Mouse (Mus musculus): Measurements from ENCODE around the gene Wdfy2.

Wdfy2 gene

DNA sequence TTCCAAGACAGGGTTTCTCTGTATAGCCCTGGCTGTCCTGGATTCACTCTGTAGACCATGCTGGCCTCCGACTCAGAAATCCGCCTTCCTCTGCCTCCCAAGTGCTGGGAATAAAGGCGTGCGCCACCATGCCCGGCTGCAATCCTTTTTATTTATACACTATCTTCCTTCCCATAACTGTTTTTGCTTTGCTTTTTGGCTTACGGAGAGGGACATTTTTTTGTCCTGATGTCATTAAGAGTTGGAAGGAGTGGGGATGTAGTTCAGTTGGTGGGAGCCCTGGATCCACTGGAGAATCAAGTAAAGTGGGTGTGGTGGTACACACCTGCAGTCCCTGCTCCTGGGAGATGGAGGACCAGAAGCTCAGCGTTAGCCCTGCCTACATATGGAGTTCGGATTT is 6.7 kb downstream of the Wdfy2 start:
- no peak for DNase-seq (ENCODE audit: low read depth)

DNA sequence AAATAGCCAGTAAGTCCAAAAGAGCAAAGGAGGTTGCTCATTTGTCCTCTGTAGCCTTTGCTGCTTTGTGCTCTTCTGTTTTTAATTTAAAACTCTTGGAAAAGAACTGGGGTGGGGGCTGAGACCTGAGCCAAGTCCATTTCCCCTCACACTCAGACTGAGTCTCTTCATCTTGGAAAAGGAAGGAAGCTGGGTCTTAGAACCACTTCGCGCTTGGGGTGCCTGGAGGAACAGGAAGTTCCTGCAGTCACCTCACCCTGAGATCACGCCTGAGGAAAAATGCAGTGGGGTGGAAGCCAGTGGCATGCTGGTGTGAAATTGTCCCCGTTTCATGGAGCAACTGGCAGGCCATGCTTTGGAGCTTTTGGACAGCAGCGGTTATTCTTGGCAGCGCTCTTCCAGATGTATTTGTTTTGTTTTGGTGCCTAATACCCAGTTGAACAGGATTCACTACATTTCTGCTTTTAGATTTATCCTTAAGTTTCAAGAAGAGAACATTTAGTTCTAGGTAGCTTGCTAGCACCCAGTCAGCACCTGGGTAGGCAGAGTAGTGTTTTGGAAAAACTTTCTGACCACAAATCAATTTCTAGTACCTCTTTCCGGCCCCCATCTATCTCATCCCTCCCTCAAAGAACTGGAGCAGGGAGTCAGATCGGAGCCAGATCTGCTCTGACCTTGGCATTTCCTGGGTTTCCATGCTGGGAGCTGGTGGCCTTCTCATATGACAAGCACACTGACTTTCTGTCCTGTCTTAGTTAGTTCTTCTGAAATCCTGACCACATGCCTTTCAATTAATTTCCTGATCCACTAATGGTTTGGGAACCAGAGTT is 7.7 kb downstream of the Wdfy2 start:
- no peak for DNase-seq (ENCODE audit: low read depth)

DNA sequence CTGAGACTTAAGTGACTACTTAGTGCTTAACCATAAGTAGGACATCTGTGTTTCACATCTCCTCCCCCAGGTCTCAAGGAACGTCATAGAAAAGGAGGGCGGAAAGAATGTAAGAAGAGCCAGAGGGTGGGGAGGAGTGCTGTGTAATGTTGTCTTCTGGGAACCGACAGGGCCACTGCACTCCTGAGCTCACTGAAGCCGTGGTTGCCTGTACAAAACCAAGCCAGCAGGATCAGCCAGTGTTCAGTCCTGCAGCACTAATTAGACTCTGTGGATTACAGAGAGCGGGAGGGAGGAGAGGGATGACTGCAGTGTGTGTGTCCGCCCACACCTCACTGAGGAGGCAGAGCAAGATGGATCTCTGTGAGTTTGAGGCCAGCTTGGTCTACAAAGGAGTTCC is 13.5 kb downstream of the Wdfy2 start:
- peak; percentile 41 for DNase-seq (ENCODE audit: low read depth)

DNA sequence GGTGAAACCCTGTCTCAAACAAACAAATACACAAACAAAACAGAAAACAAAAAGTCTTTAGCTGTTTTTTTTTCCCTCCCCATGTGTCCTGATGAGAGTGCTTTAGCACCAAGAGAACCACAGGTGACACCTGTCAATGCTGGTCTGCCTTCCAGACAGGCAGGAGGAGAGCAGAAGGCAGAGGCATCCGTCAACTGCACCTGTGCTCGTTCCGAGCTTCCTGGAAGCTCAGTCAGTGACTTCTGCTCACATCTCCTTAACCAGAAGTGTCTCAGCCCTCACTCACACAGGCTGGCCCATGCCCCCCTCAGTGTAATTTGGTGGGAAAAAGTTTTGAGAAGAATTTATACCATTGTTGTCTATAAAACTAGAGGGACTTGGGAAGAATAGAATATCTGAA is 15.4 kb downstream of the Wdfy2 start:
- DNase-seq (ENCODE audit: low read depth), result no peak

DNA sequence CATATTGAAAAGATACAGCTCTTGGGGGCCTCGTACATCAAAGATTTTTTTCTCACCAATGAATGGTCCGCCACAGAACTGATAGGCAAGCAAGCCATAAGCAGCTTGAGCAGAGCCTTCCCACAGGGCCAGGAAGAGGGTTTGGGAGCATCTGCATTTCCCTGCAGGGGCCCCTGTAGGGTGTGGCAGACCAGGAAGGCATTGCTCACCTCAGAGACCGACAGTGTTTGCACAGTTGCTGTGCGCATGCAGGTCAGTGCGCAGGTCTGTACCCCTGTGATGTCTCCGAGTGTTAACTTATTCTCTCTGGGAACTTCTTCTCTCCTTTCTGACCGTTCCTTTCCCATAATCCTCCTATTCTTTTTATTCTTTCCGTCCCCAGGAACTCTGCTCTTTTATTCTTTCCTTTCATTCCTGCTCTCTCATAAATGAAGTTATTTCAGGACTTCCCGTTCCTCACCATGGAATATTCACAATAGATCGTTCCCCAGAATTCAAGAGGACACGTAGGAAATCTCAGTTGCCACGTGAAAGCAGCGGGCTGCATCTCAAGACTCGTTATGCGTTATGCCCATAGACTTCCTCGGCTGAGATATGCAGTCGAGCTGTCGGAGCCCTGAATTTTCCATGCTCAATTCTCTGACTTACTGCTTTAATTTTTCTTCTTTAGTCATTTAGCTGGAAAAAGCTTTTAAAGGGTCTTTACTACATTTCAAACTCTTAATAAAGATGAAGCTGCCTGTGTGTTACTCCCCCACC is 17.8 kb downstream of the Wdfy2 start:
- no peak for DNase-seq (ENCODE audit: low read depth)

DNA sequence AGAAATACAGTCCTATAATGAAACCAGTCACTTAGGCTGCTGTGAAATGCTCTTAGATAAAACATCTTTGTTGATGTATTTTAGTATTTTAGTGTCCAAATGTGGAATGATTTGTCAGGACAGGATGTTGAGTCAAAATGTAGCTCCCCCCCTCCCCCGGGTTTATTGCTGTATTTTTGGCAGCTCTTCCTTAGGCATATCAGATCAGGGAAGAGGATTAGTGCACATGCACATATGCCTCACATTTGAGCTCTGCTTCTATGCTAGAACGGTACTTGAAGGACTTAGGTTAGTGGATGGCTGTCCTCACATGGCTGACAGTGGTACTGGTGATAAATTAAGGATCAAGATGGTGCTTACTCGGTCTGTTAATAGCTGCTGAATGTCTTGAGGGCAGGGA is 18.4 kb downstream of the Wdfy2 start:
- no peak for DNase-seq (ENCODE audit: low read depth)

DNA sequence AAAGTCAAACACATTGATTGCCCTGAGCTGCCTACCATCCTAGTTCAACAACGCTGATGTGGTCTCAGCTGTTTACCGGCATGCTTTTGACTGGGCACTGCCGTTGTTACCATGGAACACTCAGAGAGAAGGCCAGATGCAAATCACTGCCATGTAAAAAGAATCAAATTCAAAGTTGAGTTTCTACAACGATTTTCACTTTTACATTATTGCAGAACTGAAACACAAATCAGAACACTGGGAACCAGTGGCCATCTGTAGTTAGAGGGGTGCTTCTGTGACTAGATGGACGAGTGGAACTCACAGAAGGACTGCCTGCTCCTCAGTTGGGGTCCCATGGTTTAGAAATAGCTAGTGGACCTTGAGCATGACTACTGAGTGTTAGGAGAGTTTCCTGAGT is 19.0 kb downstream of the Wdfy2 start:
- DNase-seq (ENCODE audit: low read depth), result no peak

DNA sequence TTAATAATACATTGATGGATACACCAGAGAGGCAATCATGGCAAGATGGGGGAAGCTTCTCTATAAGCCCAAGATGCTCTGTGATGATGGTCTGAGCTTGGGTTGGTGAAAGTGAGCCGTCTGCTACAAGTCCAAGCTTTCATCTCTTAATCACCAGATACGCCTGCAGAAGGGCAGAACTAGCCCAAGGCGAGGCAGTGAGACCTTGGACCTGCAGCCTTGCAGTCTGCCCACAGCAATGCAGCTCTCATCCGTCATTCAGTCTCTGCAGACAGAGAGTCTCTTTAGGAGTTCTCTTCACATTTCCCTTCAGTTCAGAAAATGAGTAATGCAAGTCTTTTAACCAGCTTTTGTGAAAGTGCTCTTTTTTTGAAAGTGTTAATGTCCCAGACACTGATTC is 20.4 kb downstream of the Wdfy2 start:
- no peak for DNase-seq (ENCODE audit: low read depth)

DNA sequence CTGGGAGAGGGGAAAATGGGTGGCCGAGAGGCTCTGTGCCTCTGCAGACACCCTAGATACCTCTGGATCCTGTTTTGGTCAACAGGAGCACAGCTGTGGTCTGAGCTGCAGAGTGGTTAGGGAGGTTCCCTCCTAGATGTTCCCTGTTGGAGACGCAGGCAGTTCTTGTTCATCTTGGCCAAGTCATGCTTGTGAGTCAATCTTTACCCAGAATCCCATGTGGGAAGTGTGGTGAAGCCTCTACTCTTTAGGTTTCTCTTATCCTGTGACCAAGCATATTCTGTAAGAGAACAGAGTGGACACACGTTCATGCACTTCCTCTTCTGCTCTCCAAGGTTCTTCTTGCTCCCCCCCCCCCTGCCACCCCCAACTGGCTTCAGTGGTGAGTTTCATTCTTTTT is 20.8 kb downstream of the Wdfy2 start:
- no peak for DNase-seq (ENCODE audit: low read depth)

DNA sequence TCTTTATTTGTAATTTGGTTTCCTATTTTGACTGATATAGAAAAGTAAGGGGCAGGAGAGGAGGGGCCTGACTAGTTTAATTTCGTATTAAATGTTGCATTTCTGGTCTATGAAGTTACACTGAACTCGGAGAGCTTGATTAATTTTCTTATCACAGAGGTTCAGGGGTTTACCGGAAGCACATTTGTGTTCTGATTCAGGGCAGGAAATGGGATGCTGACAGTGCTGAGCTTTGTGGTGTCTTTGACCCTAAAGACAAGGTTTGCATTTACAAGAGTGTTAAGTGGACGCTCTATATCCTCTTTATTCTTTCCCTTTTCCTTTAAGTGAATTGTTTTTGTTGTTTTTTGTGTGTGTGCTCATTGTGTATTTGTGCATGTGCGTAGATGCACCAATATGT is 25.1 kb downstream of the Wdfy2 start:
- DNase-seq (ENCODE audit: low read depth), result peak; percentile 52

DNA sequence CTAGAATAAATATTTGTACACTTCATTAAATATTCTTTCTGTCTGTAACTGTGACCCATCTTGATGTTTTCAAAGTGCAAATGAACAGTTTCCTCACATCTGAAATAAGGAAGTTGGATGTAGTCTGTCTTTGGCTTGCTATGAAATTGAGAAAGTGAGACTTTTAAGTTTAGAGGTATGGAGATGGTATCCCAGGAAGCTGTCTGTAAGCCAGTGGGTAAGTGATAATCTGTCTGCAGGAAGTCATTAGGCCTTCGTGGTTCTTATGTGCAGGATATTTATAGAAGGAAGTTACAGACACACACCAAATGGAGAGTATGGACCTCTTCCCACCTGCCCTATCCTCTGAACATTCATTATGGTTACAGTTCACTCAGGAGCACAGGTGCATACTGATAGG is 26.8 kb downstream of the Wdfy2 start:
- DNase-seq (ENCODE audit: low read depth), result no peak

DNA sequence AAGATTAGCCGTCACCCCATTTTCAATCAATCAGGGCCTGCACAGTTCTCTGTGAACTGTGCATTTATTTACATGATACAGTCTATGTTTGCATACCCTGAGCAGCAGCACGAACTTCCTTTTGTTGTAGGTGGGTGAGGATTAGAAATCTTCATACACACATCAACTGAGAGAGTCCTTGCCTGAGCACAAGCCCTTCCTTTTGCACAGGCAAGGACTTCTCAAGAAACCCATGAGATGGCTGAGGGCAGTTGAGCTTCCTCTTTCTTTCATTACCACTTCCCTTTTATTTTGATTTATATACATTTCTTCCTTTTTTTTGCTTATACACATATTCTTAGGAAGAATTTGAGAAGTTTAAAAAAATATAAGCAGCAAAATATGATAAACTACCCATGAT is 27.9 kb downstream of the Wdfy2 start:
- DNase-seq (ENCODE audit: low read depth), result no peak

DNA sequence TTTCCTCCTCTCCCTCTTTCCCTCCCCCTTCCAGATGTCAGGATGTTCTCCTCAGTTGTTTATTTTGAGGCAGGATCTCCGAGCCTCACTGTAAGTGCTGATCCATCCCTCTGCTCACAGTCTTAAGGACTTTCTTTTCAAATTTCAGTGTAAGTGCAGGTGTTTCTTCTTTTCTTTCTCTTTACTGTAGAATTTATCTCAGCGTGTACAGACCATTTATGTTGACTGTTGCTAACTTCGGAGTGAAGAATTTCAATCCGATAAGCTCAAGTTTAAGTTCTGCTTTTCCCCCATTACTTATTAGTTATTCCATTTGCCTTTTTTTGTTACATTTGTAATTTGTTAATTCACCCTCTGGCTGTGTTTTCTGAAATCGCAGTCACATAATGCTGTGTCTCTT is 29.6 kb downstream of the Wdfy2 start:
- no peak for DNase-seq (ENCODE audit: low read depth)

DNA sequence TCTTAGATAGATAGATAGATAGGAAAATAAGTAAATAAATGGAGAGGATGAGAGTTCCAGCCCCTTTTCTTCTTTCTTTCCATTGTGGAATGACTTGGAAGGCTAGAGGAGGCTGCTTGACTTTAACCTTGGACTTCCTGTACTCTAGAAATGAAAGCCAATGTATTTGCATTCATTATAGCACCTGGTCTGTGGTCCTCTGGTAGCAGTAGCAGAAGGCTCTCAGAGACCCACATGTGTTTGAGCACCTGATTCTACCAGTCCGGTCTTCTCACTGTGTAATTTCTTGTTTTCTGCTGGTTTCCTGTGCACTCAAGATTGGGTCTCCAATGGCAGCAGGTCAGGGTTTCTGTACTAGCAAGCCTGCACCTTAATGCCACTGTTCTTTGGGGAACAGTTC is 30.1 kb downstream of the Wdfy2 start:
- no peak for DNase-seq (ENCODE audit: low read depth)

DNA sequence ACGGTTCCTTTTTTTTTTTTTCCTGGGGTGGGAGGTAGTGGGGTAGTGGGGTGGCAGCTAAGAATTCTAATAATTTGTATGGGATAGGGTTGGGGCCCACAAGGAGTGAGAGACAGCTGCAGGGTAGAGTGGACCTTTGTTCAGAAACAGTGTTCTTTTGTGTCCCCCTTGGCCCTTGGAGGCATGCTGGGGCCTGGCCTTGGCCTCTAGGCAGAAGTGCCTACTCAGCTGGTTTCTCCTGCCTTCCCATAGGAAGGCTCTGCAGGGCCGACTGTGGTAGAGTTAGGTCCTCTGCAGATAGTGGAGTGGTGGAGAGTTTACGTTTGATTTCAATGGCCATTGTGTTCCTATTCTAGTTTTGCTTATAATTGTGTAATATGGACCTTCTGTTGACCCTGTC is 30.8 kb downstream of the Wdfy2 start:
- no peak for DNase-seq (ENCODE audit: low read depth)

DNA sequence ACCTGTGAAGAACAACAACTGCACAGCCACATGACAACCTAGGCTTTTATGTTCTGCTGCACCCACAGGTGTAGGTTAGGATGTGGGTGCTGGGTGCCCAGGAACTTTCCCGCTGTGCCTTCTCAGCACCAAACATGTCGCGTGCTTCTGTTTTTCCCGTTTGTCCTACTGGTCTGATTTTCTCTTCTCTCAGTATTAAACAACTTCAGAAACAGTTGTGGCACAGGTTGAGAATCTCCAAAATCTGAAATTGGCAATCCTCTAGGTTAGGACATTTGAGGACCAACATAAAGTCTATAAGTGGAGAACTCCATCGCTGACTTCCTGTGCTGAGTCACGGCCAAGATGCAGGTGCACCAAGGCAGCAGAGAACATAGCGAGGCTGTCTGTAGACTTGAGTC is 32.8 kb downstream of the Wdfy2 start:
- DNase-seq (ENCODE audit: low read depth), result peak; percentile 70

DNA sequence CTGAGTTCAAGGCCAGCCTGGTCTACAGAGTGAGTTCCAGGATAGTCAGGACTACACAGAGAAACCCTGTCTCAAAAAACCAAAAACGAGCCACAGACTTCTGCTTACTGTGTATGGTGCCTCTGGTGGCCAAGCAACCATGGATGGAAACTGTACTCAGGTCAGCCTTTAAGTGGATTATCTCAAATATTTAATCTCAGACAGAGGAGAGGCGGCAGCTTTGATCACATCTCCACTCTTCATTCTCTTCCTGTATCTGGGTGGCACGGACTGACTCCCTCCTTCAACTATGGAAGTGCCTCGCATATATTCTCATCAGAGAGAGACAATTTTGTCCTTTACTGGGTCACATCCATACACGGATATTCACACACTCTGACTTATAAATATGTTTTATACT is 34.0 kb downstream of the Wdfy2 start:
- peak; percentile 48 for DNase-seq (ENCODE audit: low read depth)

DNA sequence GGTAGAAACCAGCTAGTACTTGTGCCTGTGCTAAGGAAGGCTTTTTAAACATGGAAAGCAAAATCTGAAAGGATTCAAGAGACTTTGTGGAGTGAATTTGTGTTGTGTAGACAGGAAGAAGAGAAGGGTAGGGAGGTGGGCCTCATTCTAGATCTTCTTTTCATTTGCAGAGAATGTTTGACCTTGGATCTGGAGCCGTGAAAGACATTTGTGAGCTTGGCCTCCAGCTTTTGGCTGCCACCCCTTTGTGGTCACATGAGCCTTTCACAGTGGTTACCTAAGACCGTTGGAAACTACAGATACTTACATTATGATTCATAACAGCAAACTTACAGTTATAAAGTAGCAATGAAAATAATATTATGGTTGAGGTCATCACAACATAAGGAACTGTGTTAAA is 34.5 kb downstream of the Wdfy2 start:
- DNase-seq (ENCODE audit: low read depth), result peak; percentile 66

DNA sequence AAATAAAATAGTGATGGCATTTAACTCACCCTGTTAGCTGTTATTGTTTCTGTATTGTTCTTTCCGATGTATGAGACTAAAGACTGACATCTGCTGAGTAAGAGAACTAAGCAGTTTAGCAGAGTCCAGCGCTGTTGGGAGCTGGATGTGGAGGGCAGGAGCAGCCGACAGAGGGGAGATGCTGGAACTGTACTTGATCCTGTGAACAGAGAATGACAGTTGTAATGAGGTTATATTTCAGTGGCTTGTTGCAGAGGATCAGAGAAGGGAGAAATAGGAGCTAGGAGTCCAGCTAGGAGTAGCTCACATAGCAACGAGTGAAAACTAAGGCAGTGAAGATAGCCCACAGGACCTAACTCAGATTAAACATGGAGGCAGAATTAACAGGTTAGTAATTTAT is 36.3 kb downstream of the Wdfy2 start:
- DNase-seq (ENCODE audit: low read depth), result no peak

DNA sequence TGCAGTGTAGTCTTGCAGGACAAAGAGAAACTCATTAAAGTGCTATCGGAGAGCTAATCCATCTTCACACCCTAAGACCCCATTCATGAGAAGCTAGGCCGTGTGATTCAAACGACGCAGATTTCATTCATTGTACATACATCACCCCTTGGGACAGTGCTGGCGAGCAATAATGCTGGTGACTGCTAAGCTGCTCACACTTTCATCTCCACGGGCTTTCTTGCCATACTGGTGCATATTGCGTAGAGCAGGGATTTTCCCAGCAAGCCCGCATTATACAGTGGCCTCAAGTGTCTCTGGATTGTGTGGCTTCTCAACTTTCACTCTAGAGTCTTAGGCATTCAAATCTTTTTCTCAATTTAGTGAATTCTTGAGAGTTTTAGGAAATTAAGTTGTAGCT is 36.9 kb downstream of the Wdfy2 start:
- no peak for DNase-seq (ENCODE audit: low read depth)

DNA sequence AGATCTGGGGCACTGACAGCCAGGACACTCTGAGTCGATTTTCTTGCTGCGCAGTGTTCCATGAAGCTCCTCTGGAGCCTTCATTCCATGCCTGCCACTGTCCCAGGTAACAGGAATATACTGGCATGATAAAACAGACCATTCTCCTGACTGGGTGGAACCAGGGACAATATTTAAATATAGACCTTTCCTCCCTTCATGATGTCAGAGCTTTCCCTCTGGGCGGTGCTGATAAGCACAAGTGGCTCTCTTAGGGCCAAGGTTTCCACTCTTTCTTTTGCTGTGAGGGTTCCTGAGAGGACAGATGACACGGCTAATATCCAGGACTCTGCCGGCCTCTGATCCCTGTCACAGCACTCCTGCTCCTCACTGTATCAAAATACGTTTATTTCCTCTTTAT is 40.6 kb downstream of the Wdfy2 start:
- DNase-seq (ENCODE audit: low read depth), result no peak

DNA sequence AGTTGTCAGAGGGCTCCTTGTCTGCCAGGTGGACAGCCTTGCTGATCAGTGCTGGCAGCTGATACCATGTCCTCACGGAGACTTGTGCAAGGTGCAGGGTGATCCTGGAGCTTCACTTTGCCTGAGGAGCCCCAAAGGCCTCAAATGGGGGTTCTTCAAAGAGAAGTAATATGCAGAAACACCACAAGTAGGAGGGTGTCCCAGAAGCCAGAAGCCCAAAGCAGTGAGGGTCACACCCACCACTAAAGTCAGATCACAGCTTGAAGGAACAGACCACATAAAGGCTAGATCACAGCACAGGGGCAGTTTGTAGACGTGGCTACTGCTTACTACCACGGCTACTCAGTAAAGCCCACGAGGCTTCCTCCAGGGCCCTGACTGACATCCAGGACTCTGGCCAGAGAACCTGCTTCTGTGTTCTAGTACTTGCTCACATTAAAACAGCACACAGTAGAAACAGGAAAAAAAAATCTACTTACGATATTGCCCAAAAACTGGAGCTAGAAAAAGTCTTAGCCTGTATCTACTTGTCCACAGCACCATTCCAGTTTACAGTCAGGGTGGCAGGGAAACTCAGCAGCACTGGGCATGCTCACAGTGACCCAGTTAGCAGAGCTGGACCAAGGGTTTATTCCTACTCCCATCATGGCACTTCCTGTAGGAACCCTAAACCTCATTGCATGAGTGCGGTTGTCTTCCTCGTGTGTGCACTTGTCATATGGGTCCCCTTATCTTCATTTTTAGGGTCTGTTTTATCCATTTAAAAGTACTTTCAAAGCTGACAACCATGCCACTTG is 41.4 kb downstream of the Wdfy2 start:
- no peak for DNase-seq (ENCODE audit: low read depth)

DNA sequence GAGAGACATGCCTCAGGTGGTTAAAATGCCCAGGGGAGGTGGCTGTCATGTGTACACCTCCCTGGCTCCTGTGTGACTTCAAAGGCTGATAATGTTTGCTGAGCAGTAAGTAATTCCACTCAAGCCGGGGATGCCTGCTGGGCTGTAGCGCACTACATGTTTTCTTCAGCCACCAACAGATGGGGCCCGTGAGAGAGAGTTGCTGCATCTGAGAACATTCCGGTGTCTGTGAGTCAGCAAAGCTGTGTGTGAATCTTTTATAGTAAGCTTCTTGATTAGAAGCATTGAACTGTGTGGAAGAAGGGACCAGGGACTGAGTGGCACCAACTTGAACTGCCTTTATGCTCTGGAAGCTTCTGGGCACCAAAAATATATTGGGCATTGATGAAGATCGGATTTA is 42.0 kb downstream of the Wdfy2 start:
- peak; percentile 76 for DNase-seq (ENCODE audit: low read depth)
